Mouse (Mus musculus): ENCODE measurements around the gene Gm47959. TPM values are rescaled to one million over a fixed set of nuclear protein-coding genes. Genes with fewer than 3 reads are reported as not detected.

The Gm47959 gene
- total RNA-seq (2023) = not detected

DNA sequence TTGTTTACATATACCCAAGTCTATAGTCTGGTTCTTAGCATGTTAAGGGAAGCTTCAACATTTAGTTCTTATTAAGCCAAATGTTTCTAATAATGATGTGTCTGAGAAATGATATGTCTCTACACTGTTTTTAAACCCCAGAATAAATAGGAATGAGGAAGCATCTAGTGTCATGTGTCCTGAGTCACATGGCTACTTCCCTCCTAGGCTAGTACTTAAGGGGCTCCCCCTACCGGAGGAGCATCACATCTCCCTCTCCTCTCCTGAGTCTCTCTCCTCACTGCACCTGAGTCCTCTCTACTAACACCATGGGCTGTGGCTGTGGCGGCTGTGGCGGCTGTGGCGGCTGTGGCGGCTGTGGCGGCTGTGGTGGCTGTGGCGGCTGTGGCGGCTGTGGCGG is at the start of gene Gm47959:
Gene Gm47959 (plus strand): TSS at position 243 of the 400 bp plus-strand sequence.

DNA sequence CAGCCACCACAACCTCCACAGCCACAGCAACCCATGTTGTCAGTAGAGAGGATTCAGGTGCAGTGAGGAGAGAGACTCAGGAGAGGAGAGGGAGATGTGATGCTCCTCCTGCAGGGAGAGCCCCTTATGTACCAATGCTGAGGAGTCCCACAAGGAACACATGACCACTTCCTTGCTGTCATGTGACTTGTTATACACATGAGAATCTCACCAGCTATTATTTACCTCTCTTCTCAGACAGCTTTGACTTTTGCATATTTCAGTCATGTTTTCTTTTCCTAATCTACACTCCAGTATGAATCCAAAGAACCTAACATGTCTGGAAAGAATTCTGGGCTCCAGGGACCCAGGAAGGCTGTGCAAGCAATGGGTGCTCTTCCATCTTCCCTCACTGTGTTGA is 44.4 kb upstream of the Gm47959 start, which contains the start of gene Gm7544:
Gene Gm7544 (minus strand): TSS at position 101 of the 400 bp plus-strand sequence.

DNA sequence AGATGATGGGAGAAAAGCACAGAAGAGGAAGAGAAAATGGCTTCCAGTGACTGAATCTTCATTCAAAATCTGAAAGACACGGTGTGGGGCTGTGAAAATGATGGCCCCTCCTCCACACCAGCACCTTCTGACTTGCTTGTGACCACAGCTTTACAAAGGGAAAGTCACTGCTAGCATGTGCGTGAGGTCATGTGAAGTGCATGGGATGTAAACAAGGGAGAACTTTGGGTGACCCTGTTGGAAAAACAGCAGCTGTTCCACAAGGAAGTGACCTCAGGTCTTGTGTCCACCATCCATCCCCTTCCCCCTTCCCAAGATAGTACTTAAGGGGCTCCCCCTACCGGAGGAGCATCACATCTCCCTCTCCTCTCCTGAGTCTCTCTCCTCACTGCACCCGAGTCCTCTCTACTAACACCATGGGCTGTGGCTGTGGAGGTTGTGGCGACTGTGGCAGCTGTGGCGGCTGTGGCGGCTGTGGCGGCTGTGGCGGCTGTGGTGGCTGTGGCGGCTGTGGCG is 40.4 kb upstream of the Gm47959 start, which contains the start of gene Gm47955:
Gene Gm47955 (plus strand): TSS at position 417 of the 516 bp plus-strand sequence.

GRCm38 (mm10) chr1:83038109-83038672 is 37.8 kb downstream of the Gm47959 start, which contains the start of gene Slc19a3:
Slc19a3 (minus strand) TSS chr1:83038448.

DNA sequence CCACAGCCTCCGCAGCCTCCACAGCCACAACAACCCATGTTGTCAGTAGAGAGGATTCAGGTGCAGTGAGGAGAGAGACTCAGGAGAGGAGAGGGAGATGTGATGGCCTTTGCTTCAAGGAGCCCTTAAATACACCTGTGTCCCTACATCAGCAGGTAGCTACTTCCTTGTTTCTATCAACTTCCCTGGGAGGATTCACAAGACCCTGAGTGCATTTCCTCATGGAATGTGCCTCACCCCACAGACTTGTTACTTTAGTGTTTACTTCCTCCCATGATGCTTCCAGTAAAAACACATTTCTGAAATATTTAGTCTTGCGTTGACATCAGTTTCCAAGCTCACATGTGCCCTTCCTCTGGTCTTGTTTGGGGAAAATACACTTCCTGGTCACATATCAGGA is 42.0 kb downstream of the Gm47959 start, which contains the start of gene Krtap28-10:
Gene Krtap28-10 (minus strand): TSS at position 101 of the 400 bp plus-strand sequence.

DNA sequence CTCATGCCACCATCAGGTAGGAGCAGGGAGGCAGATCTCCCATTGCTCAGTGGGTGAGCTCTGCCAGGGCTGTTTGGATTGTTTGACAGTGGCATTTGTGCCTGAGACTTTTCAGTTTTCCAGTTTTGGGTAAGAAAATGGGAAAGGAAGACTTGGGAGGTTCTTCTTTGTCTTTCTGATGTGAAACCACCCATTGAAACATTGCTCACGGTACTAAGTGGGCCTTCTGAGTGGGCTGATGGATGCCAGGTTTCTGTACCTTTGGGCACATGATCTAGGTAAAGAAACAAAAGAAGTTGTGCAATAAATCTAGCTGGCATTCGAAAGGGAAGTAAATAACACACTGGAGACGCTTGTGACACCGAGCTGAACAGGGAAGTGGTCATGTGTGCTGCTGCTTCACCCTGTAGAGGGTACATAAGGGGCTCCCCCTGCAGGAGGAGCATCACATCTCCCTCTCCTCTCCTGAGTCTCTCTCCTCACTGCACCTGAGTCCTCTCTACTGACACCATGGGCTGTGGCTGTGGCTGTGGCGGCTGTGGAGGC is 44.6 kb downstream of the Gm47959 start, which contains the start of gene Gm47969:
Gene Gm47969 (plus strand): TSS at position 51 of the 546 bp plus-strand sequence.

Other genes with a start within 250 kb of the Gm47959 start
- gene Tm4sf20, start 232.1 kb upstream of the Gm47959 start, total RNA-seq (2023) = not detected
- not detected for gene Gm47791, start 229.3 kb upstream of the Gm47959 start, total RNA-seq (2023)
- gene Agfg1, start 161.1 kb upstream of the Gm47959 start, total RNA-seq (2023) = 84.8 TPM
- 3.5 TPM for gene A030005L19Rik, start 87.2 kb upstream of the Gm47959 start, total RNA-seq (2023)
- gene A030014E15Rik, start 75.6 kb upstream of the Gm47959 start, total RNA-seq (2023) = not detected
- not detected for gene Gm6217, start 69.1 kb upstream of the Gm47959 start, total RNA-seq (2023)
- not detected for gene A030003K21Rik, start 57.2 kb upstream of the Gm47959 start, total RNA-seq (2023)
- not detected for gene Gm7544, start 44.5 kb upstream of the Gm47959 start, total RNA-seq (2023)
- not detected for gene Gm47955, start 40.3 kb upstream of the Gm47959 start, total RNA-seq (2023)
- gene Slc19a3, start 37.9 kb downstream of the Gm47959 start, total RNA-seq (2023) = not detected
- not detected for gene Krtap28-10, start 41.9 kb downstream of the Gm47959 start, total RNA-seq (2023)
- gene Gm47969, start 44.4 kb downstream of the Gm47959 start, total RNA-seq (2023) = not detected
- gene A030005K14Rik, start 58.8 kb downstream of the Gm47959 start, total RNA-seq (2023) = not detected
- gene Krtap28-13, start 60.4 kb downstream of the Gm47959 start, total RNA-seq (2023) = not detected
- gene Ccl20, start 116.2 kb downstream of the Gm47959 start, total RNA-seq (2023) = not detected
- not detected for gene Daw1, start 159.2 kb downstream of the Gm47959 start, total RNA-seq (2023)

Measured in CD4-positive naive resting alpha-beta T cell, adult 76 days (primary cell).